Mouse (Mus musculus) retina, postnatal 1 day (tissue): Measurements from ENCODE around the gene Trmt2a.

Experiments
- DNase-seq: peaks from one replicate; pipeline ENCODE4 v3.0.0-alpha.2; 2012

Trmt2a gene

DNA sequence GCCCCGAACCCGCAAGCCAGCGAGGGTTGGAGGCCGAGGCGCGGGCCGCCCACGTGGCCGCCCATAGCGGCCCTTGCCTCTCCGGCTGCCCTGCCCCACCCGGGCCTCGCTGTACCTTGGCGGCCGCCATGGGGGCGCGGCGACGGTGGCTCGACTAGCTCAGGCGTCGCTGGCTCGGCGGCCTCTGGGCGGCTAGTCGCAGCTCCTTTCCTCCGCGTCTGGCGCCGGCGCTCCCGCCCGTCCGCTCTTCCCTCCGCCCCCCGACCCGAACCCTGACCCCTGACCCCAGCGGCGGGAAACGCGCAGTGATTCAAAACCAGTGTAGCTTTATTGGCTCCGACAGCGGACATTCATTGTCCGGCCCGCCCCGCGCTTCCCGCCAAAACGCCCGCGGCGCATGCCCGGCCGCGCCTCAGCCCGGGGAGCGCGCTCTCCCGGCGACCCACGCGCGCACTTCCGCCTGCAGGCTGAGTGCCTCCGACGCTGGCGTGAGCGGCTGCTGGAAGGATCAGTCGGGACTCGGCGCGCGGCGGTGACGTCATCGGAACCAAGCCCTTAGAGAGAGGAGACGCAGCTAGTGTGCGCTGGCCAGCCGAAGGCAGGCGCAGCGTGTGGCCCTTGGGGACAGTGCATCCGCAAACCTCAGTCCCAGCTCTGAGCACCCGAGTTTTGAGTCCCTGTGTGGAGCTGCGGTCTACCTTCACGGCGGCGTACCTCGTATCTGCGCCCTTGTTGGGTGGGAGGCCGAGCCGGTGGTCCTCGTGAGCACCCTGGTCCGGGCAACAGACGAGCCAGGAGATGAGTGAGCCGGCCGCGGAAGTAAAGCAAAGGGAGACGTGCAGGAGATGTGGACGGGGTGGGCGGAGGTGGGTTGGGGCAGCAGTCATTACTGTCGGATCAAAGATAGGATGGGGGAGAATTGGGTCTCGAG, at the start of gene Trmt2a, which contains the start of gene Ranbp1:
Gene Trmt2a (plus strand): TSS at position 247 of the 931 bp plus-strand sequence.
Gene Ranbp1 (minus strand): TSS at position 300 of the 931 bp plus-strand sequence.
- peak; percentile 99 for DNase-seq

DNA sequence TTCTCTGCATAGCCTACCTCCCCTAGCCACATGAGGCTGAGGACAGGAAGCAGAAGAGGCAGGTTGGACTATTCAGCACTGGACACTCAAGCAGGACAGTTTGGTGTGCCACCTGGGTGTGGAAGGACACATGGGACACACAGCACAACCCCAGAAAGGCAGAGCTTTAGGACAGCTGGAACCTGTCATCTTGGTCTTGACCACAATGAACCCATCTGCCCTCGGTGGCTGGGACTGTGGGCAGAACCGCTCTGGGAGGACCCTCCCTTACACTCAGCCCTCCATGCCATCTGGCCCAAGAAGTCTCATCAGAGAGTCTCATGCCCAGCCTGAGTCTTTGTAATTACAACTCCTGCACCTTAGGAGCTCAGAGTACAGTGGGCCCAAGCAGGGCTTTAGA, 48.4 kb upstream of the Trmt2a start:
- DNase-seq: no peak

DNA sequence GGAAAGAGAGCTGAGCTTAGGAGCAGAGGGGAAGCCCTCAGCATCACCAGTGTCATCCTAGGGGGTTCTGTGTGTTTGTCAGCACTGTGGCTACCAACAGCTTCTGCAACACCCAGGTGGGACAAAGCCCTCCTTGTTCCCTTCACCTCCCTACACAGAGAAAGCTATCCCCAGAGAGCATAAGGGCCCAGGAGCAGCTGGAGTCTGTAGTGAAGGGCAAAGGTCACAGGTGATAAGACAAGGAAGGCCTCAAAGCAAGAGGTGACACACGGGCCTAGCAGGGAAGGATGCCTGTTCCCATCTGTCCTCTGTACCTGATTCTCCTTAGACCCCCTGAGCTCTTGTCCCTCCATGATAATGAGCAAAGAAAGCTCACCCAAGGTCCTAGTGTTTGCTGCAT, 46.9 kb upstream of the Trmt2a start:
- DNase-seq: no peak

DNA sequence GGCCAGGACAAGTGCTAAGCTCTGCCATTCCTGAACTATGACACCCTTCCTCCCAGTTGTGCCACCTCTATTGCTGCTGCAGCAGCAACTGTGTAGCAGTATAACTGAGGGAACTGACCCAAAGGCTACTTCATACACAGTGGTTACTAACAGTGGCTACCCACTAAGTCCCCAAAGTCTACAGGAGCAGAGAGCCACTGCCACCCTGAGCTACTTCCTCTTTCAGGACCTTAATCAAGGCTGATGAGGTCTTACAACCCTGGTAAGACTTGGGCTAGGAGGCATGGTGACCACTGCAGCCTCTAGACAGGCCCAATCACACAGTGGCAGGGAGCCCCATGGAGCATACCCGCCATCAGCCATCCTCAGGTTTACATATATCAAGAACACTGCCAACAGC, 46.4 kb upstream of the Trmt2a start:
- DNase-seq: no peak

DNA sequence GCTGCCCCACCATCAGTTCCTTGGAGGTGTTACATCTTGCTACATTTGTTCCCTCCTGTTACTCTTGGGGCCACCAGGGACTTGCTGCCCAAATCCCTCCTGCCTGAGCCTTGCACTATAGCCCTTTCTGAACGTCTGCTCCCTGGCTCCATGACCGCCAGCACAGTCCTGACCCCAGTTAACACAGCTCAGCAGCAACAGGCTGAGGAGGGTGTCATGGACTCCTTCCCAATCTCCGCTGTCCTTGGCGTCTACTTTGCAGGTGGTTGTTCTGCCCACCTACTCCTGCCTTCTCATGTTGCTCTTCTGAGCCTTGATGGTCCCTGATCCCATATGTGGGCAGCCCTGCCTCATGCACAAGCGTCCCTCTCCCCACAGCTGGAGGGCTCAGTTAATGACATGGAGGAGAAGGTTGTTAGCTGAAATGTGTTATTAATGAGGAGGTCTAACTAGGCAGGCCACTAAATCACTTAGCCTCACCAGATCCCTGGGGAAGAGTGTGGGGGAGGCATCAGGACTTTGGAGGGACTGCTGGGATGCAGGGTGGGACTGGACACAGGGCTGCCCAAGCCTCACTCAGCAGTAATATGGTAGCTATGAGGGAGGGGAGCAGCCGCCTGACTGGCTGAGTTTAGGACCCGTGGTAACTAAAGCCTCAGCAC, 44.9 kb upstream of the Trmt2a start:
- no peak for DNase-seq

DNA sequence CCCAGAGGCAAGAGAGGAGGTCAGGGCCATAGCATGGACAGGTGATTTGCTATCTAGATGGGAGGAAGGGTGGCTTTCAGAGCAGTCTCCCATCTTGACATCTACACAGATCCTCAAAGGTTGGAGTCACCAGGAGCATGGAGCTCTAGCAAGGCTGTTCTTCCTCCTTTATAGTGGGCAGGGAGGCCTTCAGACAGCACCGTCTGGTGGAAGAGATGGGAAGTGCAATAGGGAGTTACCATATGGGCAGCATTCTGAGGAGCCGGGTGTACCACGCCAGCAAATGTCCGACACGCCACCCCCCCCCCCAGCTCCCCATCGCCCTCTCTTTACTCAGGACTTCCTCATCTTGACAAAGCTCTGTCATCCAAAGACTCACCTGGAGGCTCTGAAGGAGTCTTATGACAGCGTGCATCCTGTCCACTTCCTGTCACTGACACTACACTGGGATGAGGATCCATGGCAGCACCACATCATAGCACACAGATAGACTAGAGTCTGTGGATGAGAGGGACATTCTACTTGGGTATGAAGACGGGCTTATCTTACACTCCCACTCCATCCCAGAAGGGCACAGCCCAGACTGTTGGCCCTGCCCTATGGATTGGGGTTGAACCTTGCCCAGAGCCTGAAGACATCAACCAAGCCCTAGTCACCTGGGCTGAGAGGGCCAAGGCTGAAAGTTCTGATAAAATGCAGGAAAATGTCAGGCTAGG, 37.6 kb upstream of the Trmt2a start:
- DNase-seq: peak; percentile 81

DNA sequence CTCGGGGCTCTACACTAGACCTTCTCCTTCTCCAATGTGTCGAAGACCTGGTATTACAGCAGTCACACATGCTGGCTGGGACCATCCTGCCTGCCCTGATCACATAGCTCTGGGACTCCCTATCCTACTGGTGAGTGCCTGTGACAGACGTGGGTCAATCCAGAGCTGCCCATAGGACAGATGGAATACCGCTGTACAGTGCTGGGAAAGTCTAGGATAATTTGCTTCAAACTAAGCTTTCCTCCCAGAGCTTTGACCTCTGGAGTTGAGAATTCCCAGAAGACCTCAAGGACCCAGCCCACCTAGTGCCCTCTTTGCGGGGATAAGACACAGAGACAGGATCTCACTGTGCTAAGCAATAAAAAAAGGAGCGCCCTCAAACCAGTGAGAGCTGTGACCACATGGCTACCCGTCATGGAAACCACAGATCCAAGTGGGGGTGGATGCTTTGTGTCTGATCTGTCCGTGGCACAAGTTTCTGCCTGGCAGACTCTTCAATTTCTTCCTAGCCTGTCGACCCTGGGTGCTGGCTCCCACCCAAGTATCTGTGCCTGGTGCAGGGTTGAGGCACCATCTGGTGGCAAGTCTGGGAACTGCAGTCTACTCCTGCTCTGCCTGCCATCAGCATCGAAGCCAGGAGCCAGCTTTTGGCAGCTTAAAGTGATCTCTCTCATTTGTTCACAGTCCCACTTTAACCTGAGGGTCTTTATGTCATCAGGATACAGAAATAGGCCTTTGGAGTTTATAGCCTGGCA, 36.9 kb upstream of the Trmt2a start:
- DNase-seq: peak; percentile 89

DNA sequence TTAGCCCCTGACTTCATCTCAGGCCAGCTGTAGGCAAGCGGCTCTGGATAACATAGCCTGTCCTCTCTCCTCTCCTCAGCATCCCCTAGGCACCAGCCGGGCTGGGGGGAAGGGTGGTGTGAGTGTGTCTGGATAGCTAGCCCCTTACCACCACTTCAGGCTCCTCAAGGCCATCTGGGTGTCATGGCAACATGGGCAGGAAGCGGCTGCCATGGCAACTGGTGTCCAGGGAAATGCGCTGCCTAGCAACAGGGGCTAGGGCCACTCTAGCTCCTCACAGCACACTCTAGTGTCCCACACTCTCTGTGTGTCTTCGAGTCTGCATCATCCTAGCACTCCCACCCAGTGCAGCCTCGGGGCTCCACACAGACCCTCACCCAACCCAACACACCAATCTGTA, 34.8 kb upstream of the Trmt2a start:
- peak; percentile 94 for DNase-seq

DNA sequence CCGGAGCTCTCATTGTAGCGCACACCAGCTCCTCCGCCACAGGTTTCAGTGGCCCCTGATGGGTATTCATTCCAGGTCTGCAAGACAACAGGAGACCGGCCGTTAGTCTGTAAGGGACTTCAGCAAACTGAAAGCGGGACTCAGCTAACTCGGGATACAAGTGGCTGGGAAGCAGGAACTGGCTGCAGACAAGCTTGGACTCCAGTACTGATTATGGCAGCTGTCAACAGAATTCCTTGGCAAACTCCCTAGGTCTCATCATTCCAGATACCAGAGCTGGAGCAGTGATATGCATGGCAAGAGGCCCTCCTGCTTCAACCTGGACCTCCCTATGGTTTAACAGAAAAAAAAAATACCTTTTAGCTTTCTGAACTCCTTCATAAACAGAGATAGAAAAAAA, 33.6 kb upstream of the Trmt2a start:
- no peak for DNase-seq

DNA sequence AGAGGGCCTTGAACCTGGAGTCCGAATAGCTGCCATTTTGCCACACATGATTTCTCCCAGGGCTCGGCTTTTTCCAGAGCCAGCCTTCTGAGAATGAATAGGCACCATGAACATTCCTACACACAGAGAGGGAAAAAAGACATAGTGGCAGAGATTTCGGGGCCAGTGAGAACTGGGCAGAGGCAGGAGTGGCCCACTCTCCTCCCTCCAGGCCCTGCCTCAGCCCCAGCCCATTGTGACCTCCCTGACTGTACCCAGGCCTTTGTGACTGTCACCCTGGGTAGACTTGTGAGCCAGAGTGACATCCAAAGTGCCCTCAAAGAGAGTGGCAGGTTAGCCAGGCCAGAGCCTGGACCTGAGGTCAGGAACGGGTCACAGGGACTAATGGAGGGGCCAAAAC, 30.9 kb upstream of the Trmt2a start, which contains the start of gene Ccdc188:
Gene Ccdc188 (plus strand): TSS at position 301 of the 400 bp plus-strand sequence.
- DNase-seq: no peak

DNA sequence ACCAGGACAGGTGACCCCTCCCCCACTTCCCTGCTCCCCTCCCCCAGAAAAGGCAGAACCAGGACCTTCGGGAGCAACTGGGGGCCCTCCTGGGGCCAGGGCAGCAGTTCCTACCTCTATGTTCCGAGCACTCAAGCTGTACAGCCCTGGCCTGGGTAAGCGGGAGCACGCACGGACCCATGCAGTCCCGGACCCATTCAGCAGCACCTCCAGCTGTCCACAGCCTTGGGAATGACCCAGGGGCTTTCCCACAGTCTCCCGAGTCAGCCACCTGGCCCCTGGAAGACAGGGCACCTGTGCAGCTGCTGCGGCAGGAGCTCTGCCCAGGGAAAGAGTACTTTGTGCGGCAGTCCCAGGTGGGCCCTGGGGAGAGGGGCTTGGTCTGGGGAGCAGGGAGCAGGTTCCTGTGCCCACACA, 29.9 kb upstream of the Trmt2a start:
- no peak for DNase-seq

DNA sequence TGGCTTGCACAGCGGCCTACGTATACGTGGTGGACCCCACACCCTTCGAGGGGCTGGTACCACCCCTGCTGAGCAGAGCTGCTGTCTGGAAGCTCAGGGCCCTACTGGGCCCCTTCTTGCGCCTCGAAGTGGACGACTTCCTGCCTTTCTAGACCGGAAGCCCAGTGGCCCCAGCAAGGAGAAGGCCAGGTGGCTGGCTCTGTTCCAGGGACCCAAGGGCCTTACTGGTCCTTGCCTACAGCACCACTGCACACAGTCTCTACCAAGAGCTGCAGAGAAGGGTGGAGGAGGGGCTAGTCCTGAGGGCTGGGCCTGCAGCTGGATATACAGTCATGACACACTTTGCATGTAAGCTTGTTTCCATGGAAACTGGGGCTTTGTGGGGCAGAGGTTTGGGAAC, 28.5 kb upstream of the Trmt2a start:
- DNase-seq: peak; percentile 43

DNA sequence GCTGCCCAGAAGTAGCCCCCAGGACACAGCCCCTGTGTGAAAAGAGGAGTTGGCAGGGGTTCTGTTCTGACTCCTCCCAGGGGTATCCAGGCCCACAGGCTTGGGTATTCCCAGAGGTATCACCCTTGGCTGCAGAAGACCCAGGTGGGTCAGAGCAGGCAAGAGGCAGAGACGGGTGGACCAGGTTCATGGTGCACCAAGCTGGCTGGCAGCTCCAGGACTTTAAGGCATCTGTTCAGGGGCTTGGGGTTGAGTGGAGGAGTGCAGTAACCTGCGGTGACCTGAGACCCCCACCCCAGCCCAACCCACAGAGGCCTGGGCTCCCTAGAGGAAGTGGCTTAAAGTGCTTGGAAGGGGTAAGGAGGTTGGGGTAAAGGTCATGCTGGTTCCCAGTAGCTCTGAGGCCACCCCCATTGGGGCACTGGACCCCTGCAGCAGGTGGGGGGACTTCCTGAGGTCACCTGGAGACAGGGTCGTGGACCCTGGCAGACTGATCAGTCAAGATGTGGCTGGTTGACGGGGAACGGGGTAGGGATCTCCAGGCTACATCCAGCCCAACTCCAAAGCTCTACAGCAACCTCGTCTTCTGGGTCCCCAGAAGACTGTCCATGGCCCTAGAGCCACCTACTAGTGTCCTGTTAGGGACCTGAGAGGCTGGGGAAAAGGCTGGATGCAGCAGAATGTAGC, 27.5 kb upstream of the Trmt2a start:
- DNase-seq: no peak

DNA sequence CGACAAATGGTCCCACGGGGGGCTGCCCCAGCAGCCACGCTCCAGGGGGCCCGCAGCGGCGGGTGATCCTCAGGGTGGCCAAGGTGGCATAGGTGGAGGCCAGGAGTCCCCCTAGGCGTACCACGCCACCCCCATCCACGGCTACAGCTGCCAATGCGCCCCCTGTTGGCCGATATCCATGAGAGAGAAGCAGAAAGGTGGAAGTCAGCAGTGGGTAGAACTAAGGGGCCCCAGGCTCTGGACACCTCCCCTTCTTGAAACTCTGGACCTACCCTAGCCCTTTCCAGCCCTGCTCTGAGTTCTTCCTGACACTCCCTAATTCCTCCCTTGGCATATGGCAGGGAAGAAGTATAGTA, 27.0 kb upstream of the Trmt2a start:
- no peak for DNase-seq

DNA sequence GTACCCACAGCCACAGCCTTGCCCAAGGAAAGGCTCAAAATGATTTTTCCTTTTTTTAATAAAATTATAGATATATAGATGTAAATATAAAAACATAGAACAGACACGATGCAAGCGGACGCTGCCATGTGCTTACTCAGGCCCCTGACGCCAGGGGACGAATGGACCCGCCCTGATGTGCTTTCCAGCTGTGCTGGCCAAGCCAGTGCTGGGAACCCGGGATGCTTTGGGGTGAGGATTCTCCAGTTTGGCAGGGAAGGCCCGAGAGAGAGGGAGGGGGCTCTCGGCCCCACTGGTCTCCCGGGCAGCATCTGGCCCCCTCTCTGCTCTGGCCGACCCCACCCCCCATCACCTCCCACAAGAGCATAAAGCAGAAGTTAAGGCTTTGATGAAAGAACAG, 26.3 kb upstream of the Trmt2a start:
- DNase-seq: no peak

DNA sequence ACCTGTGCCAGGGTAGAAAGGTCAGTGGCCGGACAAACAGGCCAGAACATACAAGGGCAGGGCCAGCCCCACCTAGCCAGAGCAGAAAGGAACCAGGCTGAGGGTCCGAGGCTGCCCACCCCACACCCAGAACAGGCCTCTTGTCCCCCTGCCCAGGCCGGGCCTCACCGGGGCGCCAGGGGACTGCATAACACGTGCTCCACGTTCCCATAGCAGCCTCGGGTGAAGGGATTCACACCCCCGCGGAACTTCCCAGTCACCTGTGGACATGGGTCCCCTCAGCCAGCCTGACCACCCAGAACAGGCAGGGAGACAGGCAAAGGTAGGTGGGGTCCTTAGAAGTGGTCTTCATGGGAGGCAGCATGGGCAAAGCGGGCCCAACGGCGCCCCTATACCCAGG, 21.3 kb upstream of the Trmt2a start:
- no peak for DNase-seq

DNA sequence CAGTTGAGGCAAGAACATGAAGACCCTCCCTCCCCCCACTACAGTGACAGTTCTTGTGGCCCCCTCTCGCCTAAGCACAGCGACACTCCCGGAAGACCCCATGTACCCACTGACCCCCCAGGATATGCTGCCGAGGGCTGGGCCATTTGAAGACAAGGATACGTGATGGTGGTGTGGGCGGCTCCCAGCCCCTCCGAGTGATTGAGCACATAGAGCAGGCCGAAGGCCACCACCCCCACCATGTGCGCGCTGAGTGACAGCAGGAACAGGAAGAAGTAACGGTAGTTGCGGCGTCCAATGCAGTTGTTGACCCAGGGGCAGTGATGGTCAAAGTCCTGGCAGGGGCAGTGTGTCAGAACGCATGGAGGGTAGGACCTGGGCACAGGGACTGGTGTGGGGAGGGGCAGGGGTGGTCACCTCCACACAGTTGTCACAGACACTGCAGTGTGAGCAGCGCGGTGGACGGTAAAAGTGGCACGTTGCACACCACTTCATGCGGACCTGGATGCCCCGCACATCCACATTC, 20.5 kb upstream of the Trmt2a start:
- no peak for DNase-seq

DNA sequence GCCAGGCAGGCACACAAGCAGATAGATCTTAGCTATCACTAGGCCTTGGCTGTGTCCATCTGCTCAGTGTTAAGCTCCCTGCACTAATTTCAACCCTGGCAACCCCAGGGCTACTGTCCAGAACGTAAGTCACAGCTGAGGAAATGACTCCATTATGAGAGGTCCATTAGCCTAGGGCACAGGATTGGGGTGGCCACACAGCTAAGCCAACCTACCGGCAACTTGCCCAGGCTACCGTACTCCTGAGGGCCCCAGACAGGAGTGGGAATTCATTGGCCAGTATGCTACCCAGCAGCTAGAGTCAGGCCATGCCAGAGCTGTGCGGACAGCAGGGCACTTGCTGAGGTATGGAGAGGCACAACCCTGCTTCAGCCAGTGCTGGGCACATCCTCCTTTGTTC, 19.6 kb upstream of the Trmt2a start:
- DNase-seq: no peak

DNA sequence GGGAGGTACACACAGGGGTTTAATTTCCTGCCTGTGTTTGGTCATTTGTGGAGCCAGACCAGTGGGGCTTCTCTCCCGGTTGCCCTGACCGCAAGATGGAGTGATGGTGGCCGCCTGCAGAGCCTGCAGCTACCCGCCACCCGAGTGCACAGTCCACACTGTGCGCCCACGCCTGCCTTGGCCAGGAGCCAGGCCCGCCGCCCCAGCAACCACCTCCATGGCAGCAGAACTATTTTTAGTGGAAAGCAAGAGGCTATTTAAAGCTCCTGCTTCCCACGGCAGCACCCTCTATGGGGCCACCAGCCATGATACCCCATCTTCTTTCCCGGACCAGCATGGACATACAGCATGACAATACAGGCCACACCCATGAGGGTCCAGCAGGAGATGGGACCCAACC, 18.9 kb upstream of the Trmt2a start:
- no peak for DNase-seq

DNA sequence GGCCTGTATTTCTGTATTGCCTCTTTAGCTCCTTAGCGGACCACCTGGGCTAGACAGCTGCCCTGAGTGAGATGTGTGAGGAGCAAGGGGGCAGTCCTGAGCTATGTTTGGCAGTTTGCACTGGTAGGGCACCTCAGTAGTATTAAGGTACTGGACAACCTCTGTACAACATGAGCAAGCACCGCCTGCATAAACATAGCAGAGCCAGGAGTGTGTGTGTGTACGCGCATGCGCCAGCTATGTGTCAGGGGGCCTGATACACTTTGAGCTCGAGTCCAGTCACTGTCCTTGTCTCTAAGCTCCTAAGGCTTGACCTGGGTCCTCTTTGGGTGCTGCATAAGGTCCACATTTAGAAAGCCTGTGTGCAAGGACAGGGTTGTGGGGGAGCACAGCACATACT, 17.9 kb upstream of the Trmt2a start:
- DNase-seq: no peak

DNA sequence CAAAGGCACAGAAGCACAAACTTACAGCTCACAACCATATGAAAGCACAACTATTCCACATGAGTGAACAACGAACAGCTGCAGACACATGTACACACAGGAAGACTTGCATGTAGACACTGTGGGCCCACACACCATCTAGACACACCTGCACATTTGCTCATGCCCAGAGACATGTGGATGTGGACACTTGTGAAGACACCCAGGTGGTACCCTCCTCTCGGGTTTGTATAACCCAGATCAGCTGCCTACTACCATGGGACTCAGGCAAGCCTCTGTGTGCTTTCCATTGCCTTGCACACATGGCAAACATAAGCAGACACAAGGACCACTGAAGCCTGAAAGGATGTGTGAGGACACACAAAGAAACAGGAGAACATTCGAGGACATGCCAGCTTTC, 17.4 kb upstream of the Trmt2a start:
- no peak for DNase-seq

DNA sequence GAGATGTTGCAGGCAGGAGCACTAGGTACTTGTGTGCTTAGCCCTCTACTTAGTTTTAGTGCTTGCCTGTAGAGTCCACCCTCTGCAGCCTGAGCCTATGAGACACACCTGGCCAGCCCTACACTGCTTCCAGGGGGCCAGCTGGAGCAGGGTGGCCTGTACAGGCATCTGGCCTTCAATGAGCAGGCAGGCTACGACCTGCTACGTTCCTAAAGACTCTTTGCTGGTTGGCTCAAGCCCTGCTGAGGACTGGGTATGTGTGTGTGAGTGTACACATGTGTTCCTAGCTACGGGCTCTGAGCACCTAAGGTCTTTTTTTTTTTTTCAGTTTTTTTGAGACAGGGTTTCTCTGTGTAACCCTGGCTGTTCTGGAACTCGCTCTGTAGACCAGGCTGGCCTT, 17.0 kb upstream of the Trmt2a start:
- DNase-seq: no peak
